Mouse (Mus musculus) stomach, embryonic 15.5 days (tissue): Measurements from ENCODE around the gene Dpp9. TPM values are rescaled to one million over a fixed set of nuclear protein-coding genes. Genes with fewer than 3 reads are reported as not detected.
A peak's percentile ranks its signal among the peaks of the same experiment; 100 is the strongest.

Source experiments
- ATAC-seq: fragments of 200-750 bp; cut with Nextera tagmentation; 2 replicates; pipeline ENCODE4 v1.8.0; 2017; ENCODE audit warnings: low read depth, moderate number of reproducible peaks, moderate TSS enrichment; ENCODE audit not compliant: insufficient read depth, low FRiP score
- H3K27ac ChIP-seq: fragments of 300-500 bp; sonication (generic); 2 replicates; pipeline ENCODE4 v1.5.1; 2015; ENCODE audit warnings: mild to moderate bottlenecking, inconsistent platforms
- H3K27me3 ChIP-seq: fragments of 300-500 bp; sonication (generic); replicated peaks from 2 replicates; pipeline ENCODE4 v1.6.1; 2015; ENCODE audit warnings: inconsistent platforms
- H3K36me3 ChIP-seq: fragments of 300-500 bp; sonication (generic); 2 replicates; pipeline ENCODE4 v1.6.1; 2015; ENCODE audit warnings: inconsistent platforms
- H3K4me1 ChIP-seq: fragments of 300-500 bp; sonication (generic); 2 replicates; pipeline ENCODE4 v1.6.1; 2015; ENCODE audit warnings: inconsistent platforms
- H3K4me2 ChIP-seq: fragments of 300-500 bp; sonication (generic); 2 replicates; pipeline ENCODE4 v1.6.1; 2015; ENCODE audit warnings: mild to moderate bottlenecking, inconsistent platforms
- H3K4me3 ChIP-seq: fragments of 300-500 bp; sonication (generic); replicated peaks from 2 replicates; pipeline ENCODE4 v1.5.1; 2015; ENCODE audit warnings: inconsistent platforms
- H3K9ac ChIP-seq: fragments of 300-500 bp; sonication (generic); 2 replicates; pipeline ENCODE4 v1.6.1; 2015; ENCODE audit warnings: inconsistent platforms
- H3K9me3 ChIP-seq: fragments of 300-500 bp; sonication (generic); 2 replicates; pipeline ENCODE4 v1.6.1; 2016; ENCODE audit warnings: inconsistent platforms
- WGBS: fragments of 180-500 bp; shearing (Covaris S2); methylation state at CpG from one replicate; pipeline ENCODE4 v1.1.7; 2015; 5-methylcytosine and 5-hydroxymethylcytosine counted together
- polyA plus RNA-seq: library from polyadenylated mRNA; unstranded; fragments of >200 nt; fragmentation: Nextera tagmentation; extraction: Ambion mirVana; gene quantifications from 2 replicates; pipeline ENCODE4 v1.2.1, GENCODE M21; 2015

Gene Dpp9
- polyA plus RNA-seq, 1 experiment from 2014 or later = 33.2 TPM

- 26% methylated on average over 1 of the region's 1 CpGs for WGBS
- Histone ChIP-seq H3K4me1 (no peaks in the 10 kb centered on the region), H3K4me3 (no peak overlapping the region), H3K27me3 (no peaks in the 10 kb centered on the region), H3K4me2 (no peak overlapping the region), H3K36me3 (no peaks in the 10 kb centered on the region), H3K27ac (no peak overlapping the region), H3K9me3 (no peaks in the 10 kb centered on the region), H3K9ac (no peak overlapping the region)
- no peak for ATAC-seq
Measured at GRCm38 (mm10) chr17:56224916-56225315, 6.2 kb upstream of the Dpp9 start.

- H3K27me3 ChIP-seq = no peaks in the 10 kb centered on the region
- H3K4me1 ChIP-seq = peaks cover 18% of the 10 kb centered on the region
- peak overlapping the region; percentile 31; the same call in 1 of the 2 replicates for H3K27ac ChIP-seq
- WGBS = 40% methylated on average over 3 of the region's 3 CpGs
- H3K4me3 ChIP-seq = no peak overlapping the region
- no peaks in the 10 kb centered on the region for H3K36me3 ChIP-seq
- no peaks in the 10 kb centered on the region for H3K9me3 ChIP-seq
- ATAC-seq = no peak
- H3K4me2 ChIP-seq = no peak overlapping the region; the same call in 1 of the 2 replicates
- H3K9ac ChIP-seq = no peak overlapping the region
Measured at GRCm38 (mm10) chr17:56219805-56220204, 1.1 kb upstream of the Dpp9 start.

GRCm38 (mm10) chr17:56219251-56219650 lies 546 bp upstream of the Dpp9 start:
- no peak for ATAC-seq

GRCm38 (mm10) chr17:56217670-56218069 lies 1.0 kb downstream of the Dpp9 start:
- Histone ChIP-seq H3K4me3 (peak overlapping the region; percentile 89), H3K27ac (peak overlapping the region; percentile 89; the same call in 1 of the 2 replicates), H3K27me3 (no peaks in the 10 kb centered on the region), H3K9me3 (no peaks in the 10 kb centered on the region), H3K36me3 (no peaks in the 10 kb centered on the region), H3K4me2 (peak overlapping the region; percentile 72), H3K4me1 (peaks cover 22% of the 10 kb centered on the region), H3K9ac (peak overlapping the region; percentile 84; the same call in 1 of the 2 replicates)
- no peak for ATAC-seq
- WGBS = 64% methylated on average over 13 of the region's 13 CpGs

More at GRCm38 (mm10) chr17:56219251-56219650, 546 bp upstream of the Dpp9 start:
- 40% methylated on average over 12 of the region's 12 CpGs for WGBS
- Histone ChIP-seq H3K36me3 (no peaks in the 10 kb centered on the region), H3K4me1 (peaks cover 18% of the 10 kb centered on the region), H3K27me3 (no peaks in the 10 kb centered on the region), H3K27ac (peak overlapping the region; percentile 67), H3K4me3 (peak overlapping the region; percentile 89), H3K4me2 (peak overlapping the region; percentile 72), H3K9ac (peak overlapping the region; percentile 2; the same call in 1 of the 2 replicates), H3K9me3 (no peaks in the 10 kb centered on the region)

- no peak overlapping the region for H3K27ac ChIP-seq
- H3K9ac ChIP-seq = no peak overlapping the region
Measured at GRCm38 (mm10) chr17:56214229-56214628, 4.5 kb downstream of the Dpp9 start.

GRCm38 (mm10) chr17:56212676-56213075 lies 6.0 kb downstream of the Dpp9 start:
- H3K9me3 ChIP-seq = no peaks in the 10 kb centered on the region
- peak overlapping the region; percentile 44; the same call in 1 of the 2 replicates for H3K27ac ChIP-seq
- H3K36me3 ChIP-seq = peaks cover 36% of the 10 kb centered on the region
- no peak overlapping the region for H3K4me2 ChIP-seq
- no peak overlapping the region for H3K9ac ChIP-seq
- no peak overlapping the region for H3K4me3 ChIP-seq
- H3K4me1 ChIP-seq = peaks cover 24% of the 10 kb centered on the region
- peak; percentile 79 for ATAC-seq
- H3K27me3 ChIP-seq = no peaks in the 10 kb centered on the region
- WGBS = 32% methylated on average over 6 of the region's 6 CpGs

More at GRCm38 (mm10) chr17:56214229-56214628, 4.5 kb downstream of the Dpp9 start:
- H3K4me2 ChIP-seq = no peak overlapping the region
- H3K9me3 ChIP-seq = no peaks in the 10 kb centered on the region
- no peaks in the 10 kb centered on the region for H3K27me3 ChIP-seq
- WGBS = 74% methylated on average over 1 of the region's 1 CpGs
- H3K4me3 ChIP-seq = no peak overlapping the region
- H3K4me1 ChIP-seq = peaks cover 25% of the 10 kb centered on the region
- H3K36me3 ChIP-seq = peaks cover 23% of the 10 kb centered on the region
- no peak for ATAC-seq

GRCm38 (mm10) chr17:56211090-56211489 lies 7.6 kb downstream of the Dpp9 start:
- Histone ChIP-seq H3K27ac (no peak overlapping the region), H3K36me3 (peaks cover 46% of the 10 kb centered on the region), H3K4me3 (no peak overlapping the region), H3K9me3 (no peaks in the 10 kb centered on the region), H3K9ac (no peak overlapping the region), H3K27me3 (no peaks in the 10 kb centered on the region), H3K4me2 (no peak overlapping the region), H3K4me1 (peaks cover 13% of the 10 kb centered on the region; the same call in 1 of the 2 replicates)
- ATAC-seq = peak; percentile 9; the same call in 1 of the 2 replicates
- WGBS = 85% methylated on average over 2 of the region's 2 CpGs

GRCm38 (mm10) chr17:56208821-56209220 lies 9.9 kb downstream of the Dpp9 start:
- no peak overlapping the region for H3K27ac ChIP-seq
- ATAC-seq = no peak
- peaks cover 69% of the 10 kb centered on the region for H3K36me3 ChIP-seq
- 80% methylated on average over 3 of the region's 3 CpGs for WGBS
- no peak overlapping the region for H3K9ac ChIP-seq
- H3K4me1 ChIP-seq = peaks cover 13% of the 10 kb centered on the region; the same call in 1 of the 2 replicates
- H3K4me3 ChIP-seq = no peak overlapping the region
- no peak overlapping the region for H3K4me2 ChIP-seq
- H3K9me3 ChIP-seq = no peaks in the 10 kb centered on the region
- no peaks in the 10 kb centered on the region for H3K27me3 ChIP-seq

GRCm38 (mm10) chr17:56207963-56208530 lies 10.7 kb downstream of the Dpp9 start:
- Histone ChIP-seq H3K27me3 (no peaks in the 10 kb centered on the region), H3K4me2 (no peak overlapping the region), H3K9me3 (no peaks in the 10 kb centered on the region), H3K4me1 (peaks cover 12% of the 10 kb centered on the region; the same call in 1 of the 2 replicates), H3K27ac (no peak overlapping the region), H3K36me3 (peaks cover 76% of the 10 kb centered on the region), H3K4me3 (no peak overlapping the region), H3K9ac (no peak overlapping the region)
- no peak for ATAC-seq
- WGBS = 90% methylated on average over 9 of the region's 9 CpGs

GRCm38 (mm10) chr17:56206986-56207674 lies 11.6 kb downstream of the Dpp9 start:
- 83% methylated on average over 6 of the region's 6 CpGs for WGBS
- H3K27me3 ChIP-seq = no peaks in the 10 kb centered on the region
- no peak overlapping the region; the same call in 1 of the 2 replicates for H3K27ac ChIP-seq
- H3K9ac ChIP-seq = no peak overlapping the region
- no peak overlapping the region for H3K4me2 ChIP-seq
- no peaks in the 10 kb centered on the region for H3K9me3 ChIP-seq
- H3K4me3 ChIP-seq = no peak overlapping the region
- H3K4me1 ChIP-seq = 0 out of 2 replicates have a peak, but pooled peaks cover 5% of the 10 kb centered on the region
- peaks cover 85% of the 10 kb centered on the region for H3K36me3 ChIP-seq
- ATAC-seq = no peak

GRCm38 (mm10) chr17:56206276-56206884 lies 12.3 kb downstream of the Dpp9 start:
- Histone ChIP-seq H3K4me3 (no peak overlapping the region), H3K27me3 (no peaks in the 10 kb centered on the region), H3K4me1 (0 out of 2 replicates have a peak, but pooled peaks cover 5% of the 10 kb centered on the region), H3K9ac (no peak overlapping the region), H3K27ac (no peak overlapping the region; the same call in 1 of the 2 replicates), H3K4me2 (no peak overlapping the region), H3K9me3 (no peaks in the 10 kb centered on the region), H3K36me3 (peaks cover 88% of the 10 kb centered on the region)
- WGBS = 71% methylated on average over 10 of the region's 10 CpGs
- ATAC-seq = peak; percentile 92

- 62% methylated on average over 3 of the region's 3 CpGs for WGBS
- Histone ChIP-seq H3K4me3 (no peak overlapping the region), H3K9me3 (no peaks in the 10 kb centered on the region), H3K36me3 (peaks cover 73% of the 10 kb centered on the region), H3K9ac (no peak overlapping the region), H3K4me1 (0 out of 2 replicates have a peak, but pooled peaks cover 5% of the 10 kb centered on the region), H3K4me2 (no peak overlapping the region), H3K27me3 (no peaks in the 10 kb centered on the region), H3K27ac (no peak overlapping the region)
- ATAC-seq = no peak
Measured at GRCm38 (mm10) chr17:56203729-56204128, 15.0 kb downstream of the Dpp9 start.
